Mouse (Mus musculus) frontal cortex, postnatal 36 days (tissue): Measurements from ENCODE around the gene Lgr5.

Experiments
- DNase-seq, 2 experiments: peaks; one replicate each; pipeline ENCODE4 v3.0.0; 2022; ENCODE audit warnings: low spot score in 2 of 2

Gene Lgr5

DNA sequence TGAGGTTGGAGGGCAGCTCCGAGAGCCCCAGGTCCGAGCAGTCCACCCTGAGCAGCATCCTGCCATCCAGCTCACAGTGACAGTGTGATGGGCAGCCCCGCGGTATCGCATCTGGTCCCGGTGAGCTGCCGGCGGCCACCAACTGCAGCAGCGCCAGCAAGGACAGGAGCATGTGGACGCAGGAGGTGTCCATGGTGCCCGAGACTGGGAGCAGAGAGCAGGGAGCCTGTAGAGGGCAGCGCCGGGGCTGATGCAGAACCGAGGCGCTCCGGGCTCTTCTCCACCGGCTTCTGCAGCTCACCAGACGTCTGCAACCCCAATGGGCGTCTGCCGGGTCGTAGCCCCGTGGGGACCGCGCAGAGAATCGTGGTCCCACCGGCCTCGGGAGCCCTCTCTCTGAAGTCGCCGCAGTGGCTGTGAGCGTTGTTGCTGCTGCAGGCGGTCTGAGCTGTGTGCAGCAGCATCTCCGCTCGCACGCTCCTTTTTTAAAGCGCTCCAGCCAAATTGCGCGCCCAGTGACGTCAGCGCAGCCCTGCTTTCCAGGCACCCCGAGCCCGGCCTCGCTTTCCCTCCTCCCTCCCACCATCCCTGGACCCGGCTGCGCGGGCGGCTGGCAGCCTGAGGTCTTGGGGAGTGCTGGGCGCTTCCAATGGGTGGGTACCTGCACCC lies at the start of gene Lgr5:
Gene Lgr5 (minus strand): TSS at position 480 of the 669 bp plus-strand sequence.
- peak; percentile 63 to 77 for DNase-seq

DNA sequence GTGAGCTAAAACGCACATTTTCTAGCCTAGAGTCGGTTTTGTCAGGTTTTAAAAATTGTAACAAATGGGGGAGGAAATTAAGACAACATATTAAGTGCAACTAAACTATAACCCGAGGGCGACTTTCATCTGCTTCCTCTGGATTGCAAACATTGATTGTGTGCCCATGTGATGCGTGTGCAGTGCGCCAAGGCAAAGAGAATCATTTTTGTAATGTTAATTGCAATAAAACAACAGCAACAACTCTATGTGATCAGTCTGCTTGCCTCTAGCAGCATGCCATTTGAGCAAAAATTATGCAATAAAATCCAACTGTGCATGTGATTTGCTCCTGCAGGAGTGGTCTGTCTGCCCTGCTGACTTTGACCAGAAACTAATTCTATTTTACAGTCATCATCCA lies 39.1 kb upstream of the Lgr5 start:
- DNase-seq, result no peak

DNA sequence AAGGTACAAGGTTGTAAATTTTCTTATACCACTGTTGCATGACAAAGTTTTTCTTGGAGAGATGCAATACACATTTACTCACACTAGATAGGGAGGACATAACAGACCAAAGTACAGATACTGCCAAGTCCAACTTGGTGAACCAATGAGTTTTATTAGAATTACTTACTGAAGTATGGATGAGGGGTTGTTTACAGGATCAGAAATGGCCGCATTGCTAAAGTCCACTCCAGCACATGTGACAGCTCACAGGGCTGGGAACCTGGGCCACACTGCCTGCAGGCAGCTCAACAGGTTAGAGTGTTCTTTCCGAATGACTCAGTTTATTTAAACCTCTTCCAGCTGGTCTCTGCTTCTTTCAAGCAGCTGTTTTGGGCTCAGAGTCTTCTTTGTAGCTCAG lies 37.4 kb upstream of the Lgr5 start:
- no peak for DNase-seq

DNA sequence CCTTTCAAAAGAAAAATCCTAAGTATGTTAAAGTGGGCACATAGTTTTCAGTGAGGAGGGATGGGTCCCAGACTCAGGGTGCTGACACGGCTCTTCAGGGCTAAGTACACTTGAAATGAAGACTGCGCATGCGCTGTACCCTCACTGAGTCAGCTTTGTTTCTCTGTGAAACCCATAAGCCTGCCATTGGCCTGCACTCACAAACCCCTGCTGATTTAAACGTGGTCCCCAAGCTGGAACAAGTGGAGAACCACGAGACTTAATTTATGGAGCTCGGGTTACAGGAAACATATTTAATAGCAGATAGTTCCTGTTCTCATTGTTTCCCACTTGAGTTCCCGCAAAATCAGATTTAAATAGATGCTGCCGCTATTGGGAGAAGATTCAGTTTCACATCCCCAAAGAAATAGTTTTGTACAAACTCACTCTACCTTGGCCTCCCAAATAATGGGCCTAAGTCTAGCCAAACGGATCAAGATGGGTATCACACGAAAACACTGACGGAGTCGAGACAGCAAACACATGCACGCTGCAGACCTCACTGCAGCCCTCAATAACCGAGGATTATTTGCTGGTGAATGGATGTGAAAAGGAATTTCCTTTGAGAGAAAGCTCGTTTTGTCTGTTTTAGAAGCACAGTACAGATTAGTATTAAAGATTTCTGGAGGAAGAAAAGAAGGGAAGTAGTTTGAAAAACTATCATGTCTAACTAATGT lies 36.5 kb upstream of the Lgr5 start:
- DNase-seq, result peak; percentile 39

DNA sequence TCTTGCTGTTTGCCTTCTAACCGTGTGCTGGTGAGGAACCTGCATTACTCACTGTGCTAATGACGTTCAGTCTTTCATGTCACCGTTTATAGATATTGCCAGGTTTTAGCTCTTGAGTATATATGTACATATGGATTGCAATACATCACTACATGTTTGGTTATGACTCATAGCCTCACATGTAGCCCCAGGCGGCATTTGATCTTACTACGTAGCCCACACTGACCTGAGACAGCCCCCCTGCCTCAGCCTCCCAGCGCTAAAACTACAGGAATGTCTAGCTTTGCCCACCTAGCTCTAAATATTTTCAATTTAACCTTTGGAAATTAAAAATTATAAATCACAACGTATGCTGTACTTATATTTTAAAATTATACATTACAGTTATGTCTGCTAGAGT lies 35.9 kb upstream of the Lgr5 start:
- no peak for DNase-seq

DNA sequence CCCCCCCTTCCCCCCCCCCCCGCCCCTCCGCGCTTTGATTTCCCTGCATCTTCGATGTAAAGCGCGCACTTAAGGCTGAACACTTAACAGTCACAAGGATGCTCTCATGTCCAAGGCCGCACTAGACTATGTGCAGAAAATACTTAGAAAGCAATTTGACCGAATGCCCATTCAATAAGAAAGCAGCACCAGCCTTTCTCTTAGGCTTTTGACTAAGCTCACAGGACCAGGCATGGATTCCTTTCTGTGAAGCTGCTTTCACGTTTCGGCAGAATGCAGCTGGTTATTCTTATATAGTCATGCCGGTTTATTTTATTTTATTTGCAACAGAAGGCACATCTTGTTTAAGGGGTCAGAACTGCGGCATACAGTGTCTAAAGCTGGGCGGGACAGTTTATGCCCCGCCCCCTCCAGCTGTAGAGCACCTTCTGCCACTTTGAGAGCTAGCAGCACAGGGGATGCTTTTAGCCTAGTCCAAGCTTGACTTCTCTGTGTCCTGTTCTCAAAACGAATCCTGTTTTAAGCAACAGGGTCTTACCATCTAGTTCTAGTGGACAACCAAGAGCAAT lies 30.8 kb upstream of the Lgr5 start:
- DNase-seq, result no peak

DNA sequence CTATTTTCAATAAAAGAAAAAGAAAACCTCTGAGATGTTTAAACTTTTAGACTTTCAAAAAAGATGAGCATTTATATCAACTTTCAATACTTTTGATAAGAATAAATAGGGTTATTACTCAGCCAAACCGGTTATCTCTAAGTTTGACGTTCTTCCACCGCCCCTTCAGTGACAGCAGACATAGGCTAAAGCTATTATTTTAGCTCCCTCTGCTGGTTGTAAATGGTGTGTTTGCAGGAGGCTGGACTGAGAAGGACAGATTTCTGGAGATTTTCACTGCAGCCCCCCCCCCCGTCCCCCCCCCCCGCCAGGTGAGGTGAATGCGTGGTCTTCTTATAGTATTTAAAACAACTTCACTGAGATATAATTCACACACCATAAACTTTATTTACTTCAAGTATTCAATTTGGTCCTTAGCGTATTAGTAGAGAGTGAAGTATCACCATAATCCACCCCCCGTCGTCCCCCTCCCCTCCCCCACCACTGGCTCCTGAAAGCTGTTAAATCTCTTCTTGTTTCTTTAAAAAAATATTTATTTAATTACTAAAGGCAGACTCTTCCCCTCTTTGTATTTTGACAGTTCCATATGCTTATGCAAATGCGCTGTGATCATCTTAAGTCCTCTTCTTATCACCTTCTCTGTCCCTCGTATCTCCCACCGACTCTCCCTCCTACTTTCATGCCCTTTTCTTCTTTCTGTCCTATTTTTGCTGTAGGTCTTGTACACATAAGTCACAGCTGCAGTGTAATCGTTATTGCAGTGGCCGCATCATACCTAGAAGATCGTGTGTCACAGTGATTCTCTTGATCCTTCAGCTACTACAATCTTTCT lies 30.1 kb upstream of the Lgr5 start:
- DNase-seq, result peak in 1 of 2 experiments; percentile 18

DNA sequence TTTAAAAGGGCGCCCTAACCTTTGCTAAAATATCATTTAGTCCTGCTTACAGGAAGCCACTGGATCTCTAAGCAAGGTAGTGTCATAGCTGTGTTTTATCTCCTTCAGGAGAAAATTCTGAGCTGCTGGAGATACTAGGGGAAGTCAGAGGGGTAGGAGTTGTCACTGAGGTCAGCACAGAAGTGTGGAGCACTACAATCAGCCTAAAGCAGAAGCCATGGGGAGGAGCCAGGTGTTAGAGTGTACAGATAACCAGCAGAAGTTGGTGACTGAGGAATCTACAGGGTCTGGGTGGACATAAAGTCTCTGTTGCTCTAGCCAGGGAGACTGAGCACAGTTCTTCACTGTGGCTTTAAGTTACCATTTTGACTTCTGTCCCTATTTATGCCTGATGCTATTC lies 8.2 kb upstream of the Lgr5 start:
- DNase-seq, result no peak

DNA sequence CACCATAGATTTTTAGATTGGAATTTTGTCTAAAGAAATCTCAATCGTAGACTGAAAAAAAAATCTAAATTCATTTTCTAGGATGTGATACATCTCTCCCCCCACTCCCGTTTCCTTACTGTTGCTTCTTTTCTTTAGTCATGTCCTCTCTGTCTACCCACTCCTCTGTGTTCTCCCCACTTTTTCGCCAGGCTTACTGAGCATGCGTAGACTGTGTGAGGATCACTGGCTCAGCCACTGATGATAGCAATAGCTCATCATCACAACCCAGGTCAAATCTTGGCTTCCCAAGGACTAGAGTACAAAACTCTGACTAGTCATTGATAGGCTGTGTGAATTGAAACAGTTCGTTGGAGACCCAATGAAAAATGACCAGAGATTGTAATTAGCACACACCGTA lies 6.1 kb upstream of the Lgr5 start:
- no peak for DNase-seq

DNA sequence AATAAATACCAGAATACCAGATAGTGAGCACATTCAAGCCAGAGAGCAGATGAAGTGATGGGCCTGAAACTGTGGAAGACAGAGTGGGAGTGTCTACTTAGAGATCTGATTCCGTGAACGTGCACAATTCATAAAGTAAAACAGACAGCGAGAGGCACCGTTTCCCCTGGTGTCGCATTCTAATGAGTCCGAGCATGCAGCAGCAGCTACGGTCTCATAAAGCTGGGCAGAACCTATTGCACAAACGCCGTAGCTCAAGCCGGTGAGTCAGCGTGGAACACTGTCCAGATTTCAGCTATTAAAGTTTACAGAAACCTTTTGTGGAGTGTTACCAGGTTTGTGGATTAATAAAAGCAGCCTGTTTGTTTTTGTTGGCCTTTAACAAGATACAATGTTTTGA lies 5.6 kb upstream of the Lgr5 start:
- no peak for DNase-seq

DNA sequence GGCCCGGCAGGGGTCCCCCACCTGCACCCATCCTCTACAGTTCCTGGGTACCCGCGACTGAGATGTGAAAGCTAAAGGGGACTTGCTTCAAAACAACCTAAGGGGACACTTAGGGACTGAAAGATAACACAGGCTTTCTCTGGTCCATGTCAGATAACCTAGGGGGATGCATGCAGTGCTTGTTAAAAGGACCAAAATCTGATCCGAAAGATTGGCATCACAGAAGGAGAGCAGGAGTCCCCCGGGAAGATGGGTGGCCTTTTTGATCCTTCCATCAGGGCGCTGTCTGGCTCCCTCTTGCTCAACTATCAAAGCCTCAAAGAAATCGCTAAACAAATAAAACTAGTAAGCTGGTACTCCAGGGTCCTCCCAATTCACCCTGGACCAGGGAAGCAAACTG lies 399 bp upstream of the Lgr5 start:
- DNase-seq, result no peak

DNA sequence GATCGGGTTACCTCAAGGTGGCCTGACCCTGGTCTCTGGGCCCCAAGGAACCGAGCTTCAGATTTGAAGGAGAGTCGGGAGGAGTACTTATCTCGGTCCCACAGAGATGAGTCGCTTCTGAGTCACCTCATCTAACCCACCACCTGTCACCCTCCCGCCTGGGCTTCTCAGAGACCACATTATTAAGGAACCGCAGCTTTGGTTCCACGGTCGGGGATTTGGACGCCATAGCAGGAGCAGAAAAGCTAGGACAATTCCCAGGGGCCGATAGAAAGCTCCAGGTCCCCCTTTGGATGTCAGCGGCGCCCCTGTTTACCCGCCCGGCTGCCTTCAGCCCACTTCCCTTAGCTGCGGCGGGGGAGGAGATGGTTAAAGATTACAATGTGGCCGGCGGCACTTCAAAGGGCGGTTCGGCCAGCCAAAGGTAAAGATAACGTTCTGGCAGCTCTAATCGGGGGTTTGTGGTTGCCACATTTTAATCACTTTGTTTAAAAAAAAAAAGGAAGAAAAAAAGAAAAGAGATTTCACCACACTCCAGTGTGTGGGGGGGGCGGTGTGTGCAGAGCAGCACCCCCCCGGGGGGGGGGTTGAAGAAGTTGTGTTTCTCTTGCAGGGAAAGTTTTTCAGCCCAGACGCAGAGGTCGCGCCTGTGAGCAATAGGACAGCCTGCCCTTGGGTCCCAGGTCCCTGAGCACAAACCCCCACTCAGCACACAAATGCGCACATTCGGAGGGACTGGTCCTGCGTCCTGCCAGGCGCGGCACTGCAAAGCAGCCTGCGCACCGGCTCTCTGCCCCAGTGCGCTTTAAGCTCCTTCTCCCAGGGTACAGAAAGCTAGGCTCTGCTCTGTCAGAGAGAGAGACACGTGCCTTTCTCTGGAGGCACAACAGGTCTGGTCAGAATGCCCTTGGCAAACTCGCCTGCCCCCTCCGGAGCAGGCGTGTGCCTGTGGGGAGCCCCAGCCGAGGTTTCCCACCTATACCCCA lies 1.0 kb downstream of the Lgr5 start:
- no peak for DNase-seq

DNA sequence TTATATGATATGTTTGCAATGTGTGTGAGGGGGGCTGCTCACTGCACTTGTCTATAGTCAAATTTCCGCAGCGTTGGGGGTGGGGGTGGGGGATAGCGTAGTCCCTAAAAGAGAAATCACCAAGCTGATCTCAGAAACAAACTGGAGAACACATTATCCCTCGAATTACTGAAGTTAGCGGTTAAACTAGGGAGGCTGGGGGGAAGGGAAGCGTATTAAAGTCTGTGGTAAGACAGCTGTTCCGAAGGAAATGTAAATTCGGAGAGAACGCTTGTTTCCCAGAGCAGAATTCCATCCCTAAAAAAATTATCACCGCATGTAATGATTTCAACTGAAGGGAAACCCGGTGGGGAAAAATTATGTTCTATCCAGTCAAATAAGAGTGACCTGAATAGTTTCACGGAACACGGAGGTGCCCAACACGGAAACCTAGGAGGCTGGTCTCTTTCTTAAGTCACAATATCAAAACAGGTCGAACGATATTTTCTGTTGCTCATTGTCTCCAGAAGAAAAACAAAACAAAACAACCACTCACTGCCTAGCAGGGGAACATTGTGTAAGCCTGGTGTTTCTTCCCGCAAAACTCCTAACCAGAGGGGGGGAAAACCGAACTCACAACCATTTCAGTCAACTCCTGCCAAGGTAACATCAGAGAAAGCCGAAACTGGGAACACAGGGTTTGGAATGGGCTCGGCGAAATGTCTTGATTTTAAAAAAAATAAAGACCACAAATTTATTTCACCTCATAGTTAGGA lies 1.9 kb downstream of the Lgr5 start:
- DNase-seq, result no peak

DNA sequence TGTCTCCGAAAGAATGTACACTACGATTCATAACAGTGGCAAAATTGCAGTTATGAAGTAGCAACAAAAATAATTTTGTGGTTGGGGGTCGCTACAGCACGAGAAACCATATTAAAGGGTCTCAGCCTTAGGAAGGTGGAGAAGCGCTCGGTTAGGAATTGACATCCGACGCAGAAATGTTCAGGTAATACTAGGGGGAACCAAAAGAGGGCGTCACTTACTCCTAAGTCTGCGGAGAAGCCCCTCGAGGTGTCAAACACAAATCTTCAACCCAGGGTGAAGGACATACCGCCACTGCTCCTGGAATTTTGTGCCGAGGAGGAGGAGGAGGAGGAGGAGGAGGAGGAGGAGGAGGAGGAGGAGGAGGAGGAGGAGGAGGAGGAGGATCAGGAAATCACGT lies 2.9 kb downstream of the Lgr5 start:
- DNase-seq, result no peak

DNA sequence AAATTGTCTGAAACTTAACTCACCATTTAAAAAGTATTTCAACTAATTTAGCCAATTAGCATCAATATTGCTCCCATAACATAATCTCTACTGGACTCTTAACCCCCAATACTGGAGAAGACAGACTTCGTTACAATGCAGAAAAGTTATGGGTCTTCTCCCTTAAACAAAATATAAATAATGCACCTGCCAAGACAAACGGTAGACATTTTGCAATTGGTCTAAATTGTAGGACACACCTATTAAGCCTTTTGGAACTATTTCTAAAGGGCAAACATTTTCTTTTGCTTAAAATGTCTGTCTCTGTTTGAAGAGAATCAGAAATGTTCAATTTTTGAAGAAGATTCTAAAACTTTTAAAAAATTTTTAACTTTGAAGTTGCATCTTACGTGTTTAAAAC lies 4.5 kb downstream of the Lgr5 start:
- DNase-seq, result no peak

DNA sequence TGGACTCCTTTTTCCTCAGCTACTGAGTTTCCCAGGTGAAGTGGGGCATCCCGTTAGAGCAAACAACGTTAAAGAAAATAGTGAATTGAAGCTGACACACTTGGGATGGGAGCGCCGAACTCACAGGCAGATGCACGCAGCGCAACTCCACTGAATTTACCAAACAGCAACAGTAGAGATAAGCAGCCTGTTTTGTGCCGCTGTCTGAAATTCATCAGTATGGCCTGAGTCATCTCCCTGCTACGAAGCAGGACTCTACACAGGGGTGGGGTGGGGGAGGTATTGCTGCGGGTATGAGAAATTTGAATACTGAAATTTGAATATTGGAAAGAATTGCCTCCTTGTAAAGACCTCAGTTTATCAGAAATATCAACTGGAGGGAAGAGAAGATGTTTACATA lies 5.6 kb downstream of the Lgr5 start:
- no peak for DNase-seq

DNA sequence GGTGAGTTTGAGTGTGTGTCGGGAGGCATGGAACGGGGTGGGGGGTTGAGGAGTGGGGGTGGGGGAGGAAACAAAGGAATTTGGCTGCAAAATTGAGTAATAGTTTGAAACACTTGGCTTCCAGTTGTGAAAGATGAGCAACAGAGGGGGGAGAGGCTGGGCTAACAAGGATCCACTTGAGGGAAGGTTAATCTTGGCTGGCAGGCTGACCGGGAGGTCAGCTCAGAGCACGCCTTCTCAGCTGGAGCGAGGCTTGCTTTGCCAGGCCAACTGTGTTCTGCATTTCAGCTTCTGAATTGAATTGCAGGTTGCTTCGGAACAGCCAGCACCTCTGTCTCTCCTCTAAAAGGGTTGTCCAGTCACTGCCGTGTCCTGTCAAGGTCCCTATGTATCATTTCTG lies 8.1 kb downstream of the Lgr5 start:
- DNase-seq, result no peak

DNA sequence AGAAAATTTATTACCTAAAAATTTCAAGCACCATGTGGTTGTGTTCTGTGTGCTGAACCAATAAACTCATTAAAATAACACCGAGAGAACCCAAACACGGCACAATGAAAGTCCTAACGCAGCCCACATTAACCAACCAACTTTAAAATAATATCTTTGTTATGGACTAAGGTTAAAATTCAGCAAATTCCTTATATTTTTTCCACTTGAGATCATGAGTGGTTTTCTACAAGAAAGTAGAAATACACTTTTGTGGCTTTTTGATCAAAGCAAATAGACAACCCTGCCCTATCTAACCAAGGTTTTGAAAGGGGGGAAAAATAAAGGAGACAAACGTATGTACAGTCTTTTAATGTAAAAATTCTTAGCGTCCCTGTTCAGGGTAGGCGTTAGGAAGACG lies 8.5 kb downstream of the Lgr5 start:
- DNase-seq, result no peak

DNA sequence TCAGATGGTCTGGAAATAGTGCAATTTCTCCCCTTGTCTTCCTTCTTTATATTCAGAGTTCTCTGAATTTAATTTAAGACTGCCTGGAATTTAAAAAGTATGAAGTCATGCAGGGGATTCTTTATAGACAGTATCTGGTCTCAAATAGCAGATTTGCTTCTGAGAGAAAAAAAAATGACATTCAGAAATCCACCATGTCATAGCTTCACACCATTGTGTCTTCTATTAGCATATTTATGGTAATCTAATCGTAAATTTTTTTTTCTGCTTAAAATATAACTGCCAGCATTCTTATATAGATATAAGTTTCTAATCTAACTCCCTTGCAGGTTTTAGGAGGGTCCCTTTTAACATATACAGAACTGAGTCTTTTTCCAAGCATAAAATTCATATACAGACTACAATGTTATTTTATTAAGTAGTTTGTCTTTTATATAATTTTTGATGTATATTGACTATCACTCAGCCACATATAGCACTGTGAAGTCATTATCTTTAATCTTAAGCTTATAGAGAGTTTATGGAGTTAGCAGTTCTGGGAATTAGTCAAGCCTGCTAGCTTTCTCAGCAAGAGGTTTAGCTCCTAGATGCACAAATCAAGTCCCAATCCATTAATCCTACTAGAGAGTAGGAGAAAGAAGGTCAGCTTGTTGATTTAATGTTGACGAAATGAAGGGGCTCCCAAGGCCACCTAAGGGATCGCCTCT lies 15.7 kb downstream of the Lgr5 start:
- DNase-seq, result no peak

DNA sequence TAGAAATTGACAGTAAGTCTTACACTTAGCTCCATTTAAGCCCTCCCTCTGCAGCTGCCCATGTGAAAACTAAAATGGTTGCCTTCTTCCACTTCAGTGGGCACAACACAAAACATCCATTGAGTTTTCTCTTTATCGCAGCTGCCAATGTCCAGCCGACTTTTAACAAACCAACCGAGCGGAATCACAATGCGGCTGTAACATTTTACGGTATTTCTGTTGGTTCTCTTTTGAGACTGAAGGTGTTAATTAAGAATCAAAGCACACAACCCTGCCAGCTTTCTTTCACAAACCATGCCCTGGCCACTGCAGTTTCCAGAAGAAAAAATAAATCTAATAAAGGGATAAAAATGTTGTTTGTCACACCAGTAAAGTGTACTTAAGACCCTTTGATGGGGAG lies 16.3 kb downstream of the Lgr5 start:
- DNase-seq, result no peak
